Mouse (Mus musculus) 3134 (cell line): ENCODE measurements around the gene Hhex.

Source experiments
- DNase-seq: peaks from one replicate; pipeline ENCODE4 v3.0.0-alpha.2; 2011; ENCODE audit warnings: low spot score; ENCODE audit not compliant: insufficient read length; ENCODE audit errors: extremely low read depth

Gene Hhex

DNA sequence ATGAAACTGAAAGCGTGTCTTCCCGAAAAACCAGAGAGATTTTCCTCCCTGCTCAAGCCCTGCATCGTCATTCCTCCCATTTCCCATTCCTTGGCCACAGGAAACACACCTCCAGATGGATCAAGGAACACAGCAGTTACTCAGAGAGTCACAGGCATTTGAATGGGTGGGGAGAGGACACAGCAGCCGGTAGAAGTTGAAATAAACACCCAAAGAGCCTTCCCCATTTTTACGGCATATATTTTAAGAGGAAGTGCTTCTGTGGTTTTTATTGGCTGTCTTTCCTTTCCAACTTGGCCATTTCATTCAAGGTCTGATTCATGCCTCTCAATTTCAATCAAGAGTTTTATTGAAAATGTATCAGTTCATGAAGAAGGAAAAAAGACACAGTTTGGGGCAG lies 13.6 kb downstream of the Hhex start:
- no peak for DNase-seq

DNA sequence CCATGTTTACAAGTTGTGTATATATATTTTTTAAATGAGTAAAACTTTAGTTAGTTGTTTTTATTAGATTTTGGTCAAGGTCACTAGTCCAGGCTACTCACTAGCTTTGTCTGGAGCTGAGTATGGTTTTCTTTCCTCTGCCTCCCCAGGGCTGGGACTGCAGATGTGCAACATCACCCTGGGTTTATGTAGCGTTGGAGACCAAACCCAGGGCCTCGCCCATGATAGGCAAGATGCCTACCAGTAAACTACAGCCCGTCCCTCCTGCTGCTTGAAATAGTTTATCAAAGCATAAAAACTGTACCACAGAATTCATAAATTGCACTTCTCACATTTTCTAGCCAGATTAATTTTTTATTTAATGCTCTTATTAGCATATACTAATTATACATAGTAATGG lies 14.6 kb downstream of the Hhex start:
- no peak for DNase-seq

DNA sequence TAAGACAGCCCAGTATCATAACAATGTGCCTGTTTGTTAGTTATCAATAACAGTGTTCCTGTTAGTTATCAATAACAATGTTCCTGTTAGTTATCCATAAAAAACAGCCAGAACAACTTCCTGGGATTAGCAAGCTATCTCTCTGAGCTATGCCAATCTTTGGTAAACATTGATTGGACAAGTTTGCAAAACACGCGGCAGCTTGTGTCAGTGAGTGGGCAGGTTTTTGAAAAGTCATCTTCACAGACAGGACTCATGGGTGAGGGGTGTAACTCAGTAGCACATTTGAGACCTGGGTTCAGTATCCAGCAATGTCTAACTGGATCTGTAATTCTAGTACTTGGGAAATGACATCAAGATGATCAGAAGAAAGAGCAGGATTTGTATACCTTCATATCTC lies 20.9 kb downstream of the Hhex start:
- no peak for DNase-seq

DNA sequence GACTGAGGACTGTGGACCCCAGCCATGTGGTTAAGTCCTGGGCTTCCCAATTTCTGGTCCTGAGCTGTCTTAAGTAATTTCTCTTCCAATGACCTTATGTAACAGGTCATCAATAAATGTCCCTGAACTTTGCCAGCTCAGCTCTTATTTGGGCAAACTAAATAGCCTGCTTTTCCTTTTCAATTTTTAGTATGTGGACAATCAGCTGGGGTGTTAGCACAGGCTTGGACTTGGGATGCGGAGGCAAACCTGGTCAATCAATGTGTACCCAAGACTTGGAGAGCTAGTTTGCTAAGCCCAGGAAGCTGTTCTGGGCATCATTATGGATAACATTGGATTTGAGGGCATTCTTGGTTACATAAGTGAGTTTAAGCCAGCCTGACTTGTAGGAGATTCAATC lies 21.4 kb downstream of the Hhex start:
- DNase-seq = no peak

DNA sequence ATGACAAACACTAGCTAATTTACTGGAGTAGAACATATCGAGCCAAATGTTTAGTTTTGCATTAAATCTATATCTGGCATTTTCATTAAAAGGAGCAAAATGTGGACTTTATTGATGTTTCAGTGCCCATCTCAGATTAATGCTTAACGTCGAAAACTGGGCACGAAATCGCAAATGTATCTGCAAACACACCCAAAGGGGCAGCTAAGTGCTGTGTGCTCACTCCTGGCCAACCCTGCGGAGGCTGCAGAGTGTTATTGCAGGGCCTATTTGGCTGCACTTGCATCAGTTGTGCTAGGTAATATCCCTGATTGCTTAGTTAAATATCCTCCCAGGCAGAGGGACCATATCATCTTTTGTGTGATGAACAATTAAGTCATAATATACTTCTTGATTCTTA lies 23.4 kb downstream of the Hhex start:
- DNase-seq = no peak

DNA sequence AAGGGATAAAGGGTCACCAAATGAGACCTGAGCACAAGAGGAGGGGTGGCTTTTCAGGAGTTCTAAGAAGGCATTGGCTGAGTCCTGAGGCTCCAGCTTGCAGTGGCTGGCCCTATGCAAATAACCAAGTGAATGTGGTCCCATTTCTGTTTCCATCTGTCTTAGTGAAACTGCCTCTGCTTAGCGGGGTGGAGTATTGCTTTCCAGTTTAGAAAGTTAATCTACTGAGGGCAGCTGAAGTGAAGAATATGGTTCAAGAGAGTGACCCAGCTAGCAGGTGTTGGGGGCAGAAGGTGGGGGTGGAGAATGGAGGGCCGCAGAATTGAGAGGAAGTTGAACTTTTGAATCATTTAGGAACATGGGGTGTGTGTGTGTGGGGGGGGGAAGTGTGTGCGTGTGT lies 31.8 kb downstream of the Hhex start:
- no peak for DNase-seq

DNA sequence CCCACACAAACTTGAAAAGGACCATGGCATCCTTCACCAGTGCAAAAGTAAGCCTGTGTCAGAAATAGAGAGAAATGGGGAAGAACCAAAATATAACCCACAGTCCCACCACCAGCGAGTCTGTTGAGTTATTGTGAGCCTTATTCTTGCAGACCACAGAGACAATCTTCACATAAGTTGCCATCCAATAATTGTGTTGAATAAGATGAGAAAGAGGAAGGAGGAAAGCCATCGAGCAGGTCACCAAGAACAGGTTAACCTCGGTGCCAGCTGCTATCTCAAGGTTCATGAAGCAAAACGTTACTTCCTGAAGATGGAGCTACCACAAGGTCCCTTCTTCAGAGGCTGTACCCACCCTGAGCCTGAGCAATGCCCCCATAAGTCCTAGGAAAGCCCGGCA lies 32.4 kb downstream of the Hhex start:
- DNase-seq = no peak

DNA sequence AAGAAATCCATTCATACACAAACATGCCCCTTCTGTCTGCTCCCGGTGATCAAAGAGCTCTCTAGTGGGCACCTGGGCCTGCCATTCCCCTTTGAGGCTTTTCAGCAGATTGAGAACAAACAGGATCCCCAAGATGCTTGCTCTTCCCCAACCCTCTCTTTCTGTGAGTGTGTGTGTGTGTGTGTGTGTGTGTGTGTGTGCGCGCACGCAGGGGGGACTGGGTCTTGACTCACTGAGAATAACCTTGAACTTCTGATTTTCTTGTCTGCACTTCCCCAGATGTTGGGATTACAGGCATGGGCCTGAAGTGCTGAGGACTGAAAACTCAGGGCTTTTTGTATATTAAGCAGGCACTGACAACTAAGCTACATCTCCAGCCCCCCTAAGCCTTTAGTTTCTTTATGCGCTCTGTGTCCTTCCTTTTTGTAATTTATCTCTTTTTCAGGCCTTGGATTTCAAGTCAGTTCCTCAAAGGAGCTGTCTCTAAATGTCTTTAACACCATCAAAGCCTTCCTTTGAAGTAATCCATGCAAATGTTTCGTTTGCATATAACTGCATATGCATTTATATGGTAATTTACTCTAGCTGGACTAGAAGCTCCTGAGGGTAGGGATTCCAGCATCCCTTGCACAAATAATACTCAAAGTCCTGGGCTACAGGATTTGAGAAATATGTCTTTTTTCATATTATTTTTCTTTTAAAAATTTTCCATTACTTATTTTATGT lies 34.4 kb downstream of the Hhex start:
- no peak for DNase-seq

DNA sequence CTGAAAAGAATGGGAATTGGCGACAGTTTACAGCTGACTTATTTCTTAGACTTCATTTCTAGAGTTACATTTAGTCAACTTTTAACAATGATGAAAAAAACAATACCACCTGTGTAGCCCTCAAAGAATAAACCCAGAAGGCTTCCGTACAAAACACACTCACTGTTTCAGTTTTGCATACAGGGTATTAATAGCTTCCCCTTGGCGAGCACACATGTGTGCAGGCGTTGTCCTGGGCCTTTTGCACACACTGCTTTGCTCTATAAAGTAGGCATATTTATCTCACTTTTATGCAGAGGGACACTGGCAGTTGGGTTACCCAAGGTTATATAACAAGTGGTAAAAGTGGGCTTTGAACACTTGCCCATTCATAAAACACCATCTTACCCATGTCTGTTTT lies 37.1 kb downstream of the Hhex start:
- no peak for DNase-seq

DNA sequence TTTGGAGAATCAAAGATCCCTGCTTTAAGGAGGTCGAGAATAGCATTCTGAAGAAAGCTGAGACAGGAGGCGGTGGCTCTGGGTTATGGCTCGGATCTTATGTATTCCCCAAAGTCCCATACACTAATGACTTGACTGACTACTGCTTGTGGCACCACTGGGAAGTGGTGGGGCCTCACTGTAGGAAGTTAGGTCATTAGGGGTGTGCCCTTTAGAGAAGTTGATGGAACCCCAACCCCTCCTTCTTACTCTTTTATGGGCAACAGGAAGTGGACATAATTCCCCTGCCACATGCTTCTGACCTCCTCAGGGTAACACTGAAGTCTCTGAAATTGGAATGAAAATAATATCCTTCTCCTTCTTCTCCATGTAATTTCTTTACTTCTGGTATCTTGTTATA lies 38.0 kb downstream of the Hhex start:
- no peak for DNase-seq

DNA sequence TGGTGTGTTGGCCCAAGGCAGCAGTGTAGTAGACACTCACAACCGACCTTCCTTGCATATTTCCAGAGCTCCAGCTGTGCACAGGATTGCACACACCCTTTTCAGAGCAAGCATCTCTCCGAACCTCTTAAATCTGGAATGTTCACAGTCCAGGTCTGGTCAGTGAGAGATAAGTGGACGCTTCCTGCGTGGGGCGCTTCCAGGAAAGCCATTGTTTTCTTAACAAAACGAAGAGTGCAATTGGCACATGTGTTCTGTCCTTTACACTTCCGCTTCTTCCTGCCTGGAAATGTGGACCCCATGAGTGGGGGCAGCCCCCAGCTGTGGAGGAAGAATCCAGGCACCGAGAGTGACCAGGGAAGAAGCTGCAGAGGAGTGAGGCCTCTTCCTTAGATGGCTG lies 47.1 kb downstream of the Hhex start:
- DNase-seq = no peak

DNA sequence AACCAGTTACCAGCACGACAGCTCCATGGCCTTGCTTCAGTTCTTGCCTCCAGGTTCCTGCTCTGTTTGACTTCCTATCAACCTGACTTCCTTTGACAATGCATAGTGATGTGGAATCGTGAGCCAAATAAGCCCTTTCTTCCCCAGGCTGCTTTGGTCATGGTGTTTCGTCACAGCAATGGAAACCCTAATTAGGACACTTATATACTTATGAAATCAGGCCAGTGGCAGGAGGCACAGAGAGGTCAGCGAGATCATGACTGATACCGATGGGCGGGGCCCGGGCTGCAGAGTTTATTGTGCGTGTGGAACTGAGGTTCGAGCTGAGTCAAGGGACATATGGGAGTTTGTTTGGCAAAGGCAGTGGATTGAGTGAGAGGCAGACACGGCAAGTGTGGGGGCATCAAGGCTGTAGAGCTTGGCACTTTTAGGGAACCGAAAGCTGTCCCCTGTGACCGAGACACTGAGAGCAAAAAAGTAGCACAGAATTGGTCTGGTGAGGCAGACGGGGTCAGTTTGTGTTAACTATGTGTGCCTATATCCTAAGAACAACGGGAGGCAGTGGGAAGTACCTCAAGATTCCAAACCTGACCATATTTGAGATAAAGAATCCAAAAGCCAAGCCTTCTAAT lies 48.1 kb downstream of the Hhex start:
- DNase-seq = no peak

DNA sequence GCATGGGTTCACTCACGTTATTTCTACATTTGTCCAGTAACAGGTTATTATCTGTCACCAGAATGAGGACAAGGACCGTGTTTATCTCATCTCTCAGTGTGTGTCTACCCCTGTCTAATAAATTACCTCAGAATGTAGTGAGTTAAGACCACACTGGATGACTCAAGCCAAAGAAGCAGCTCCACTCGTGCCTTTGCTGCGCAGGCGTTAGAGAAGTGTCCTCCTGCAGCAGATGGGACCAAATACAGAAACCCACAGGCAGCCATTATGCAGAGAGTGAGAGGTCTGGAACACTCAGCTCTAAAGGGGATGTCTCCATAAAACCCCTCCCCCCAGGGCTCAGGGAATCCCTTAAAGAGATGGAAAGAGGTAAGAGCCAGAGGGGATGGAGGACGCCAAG lies 50.2 kb downstream of the Hhex start:
- no peak for DNase-seq

DNA sequence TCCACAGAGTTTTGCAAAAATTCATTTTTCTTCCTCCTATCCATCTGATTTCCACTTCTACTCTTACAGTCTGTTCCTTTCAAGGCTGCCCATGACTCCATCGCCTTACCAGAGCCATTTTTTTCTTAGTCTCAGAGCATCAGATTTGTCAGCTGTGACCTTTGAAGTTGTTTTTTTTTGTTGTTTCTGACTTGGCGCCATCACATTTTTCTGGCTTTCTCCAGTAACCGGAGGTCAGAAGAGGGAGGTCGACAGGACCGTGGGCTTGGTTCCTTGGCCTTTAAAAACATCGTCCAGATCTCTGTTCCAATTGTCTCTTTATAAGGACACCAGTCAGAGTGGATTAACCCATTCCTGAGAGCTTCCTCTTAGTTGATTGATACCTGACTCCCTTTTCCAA lies 52.2 kb downstream of the Hhex start:
- DNase-seq = no peak

DNA sequence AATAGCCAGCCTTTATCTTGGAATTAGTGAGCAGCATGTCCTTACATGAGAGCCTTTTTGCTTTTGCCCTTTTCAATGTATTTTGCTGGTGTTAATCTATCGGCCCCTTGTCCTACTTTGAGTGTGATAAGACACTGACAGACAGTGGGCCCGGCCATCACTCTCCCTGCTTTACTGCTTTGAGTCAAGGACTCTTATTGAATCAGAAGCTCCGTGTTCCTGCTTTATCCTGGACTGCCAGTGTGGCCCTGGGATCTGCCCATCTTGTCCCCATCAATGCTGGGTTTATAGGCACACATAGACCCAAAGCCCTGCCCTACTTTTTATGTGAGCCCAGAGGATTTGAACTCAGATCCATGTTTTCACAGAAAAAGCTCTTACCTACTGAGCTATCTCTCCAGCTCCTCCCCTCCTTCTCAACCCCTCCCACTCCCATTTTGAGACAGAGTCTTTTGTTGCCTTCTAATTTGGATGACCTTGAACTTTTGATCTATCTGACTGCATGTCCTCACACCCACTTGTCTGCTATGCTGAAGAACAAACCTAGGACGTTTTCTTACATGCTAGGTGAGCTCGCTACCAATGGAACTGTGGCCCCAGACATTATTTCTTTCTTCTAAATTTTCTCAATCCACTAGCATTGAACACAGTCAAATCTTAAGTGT lies 53.3 kb downstream of the Hhex start:
- DNase-seq = no peak

DNA sequence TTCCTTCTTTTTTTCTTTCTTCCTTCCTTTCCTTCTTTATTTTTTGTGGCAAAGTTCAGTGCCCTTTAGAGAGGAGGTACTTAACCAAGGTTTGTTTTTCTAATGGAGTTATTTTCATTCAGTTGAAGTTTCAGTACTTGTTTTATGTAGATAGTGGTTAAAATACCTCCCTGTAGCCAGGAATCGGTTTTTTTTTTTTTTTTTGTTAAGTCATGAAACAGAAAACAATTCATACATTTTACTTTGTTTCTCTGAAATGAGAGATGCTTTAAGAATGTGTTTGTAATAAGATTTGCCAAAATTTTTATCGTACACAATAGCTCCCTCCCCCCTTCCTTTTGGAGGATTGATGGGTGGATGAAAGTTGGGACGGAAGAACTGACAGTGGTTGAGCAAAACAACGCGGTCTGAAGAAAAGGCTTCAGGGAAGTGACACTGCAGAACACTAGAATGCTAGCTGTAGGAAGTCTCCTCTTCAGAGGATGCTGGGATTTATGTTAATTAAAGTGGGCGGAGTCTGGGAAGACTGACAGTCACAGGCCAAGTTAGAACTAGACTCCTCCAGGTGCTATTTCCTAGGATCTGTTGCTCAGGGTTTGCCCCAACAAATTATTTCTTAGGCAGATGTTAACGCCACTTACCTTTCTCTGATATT lies 54.1 kb downstream of the Hhex start:
- no peak for DNase-seq
